Mouse (Mus musculus) testis, adult 2 months (tissue): ENCODE measurements around the gene 1700020N01Rik. TPM values are rescaled to one million over a fixed set of nuclear protein-coding genes. Genes with fewer than 3 reads are reported as not detected.

ENCODE experiments used
- H3K27ac ChIP-seq: fragments of 200-500 bp; 2 replicates; pipeline ENCODE4 v1.5.1; 2012; ENCODE audit warnings: low read depth, low read length; ENCODE audit not compliant: control insufficient read depth, insufficient read depth
- H3K27me3 ChIP-seq: fragments of 200-500 bp; 2 replicates; pipeline ENCODE4 v1.6.1; 2012; ENCODE audit warnings: mild to moderate bottlenecking, low read length, moderate library complexity; ENCODE audit not compliant: control insufficient read depth, insufficient read depth
- H3K36me3 ChIP-seq: fragments of 200-500 bp; 2 replicates; pipeline ENCODE4 v1.6.1; 2012; ENCODE audit warnings: mild to moderate bottlenecking, low read length; ENCODE audit not compliant: control insufficient read depth, insufficient read depth
- H3K4me1 ChIP-seq: fragments of 200-500 bp; 2 replicates; pipeline ENCODE4 v1.6.1; 2012; ENCODE audit warnings: low read length; ENCODE audit not compliant: control insufficient read depth, insufficient read depth
- H3K4me3 ChIP-seq: fragments of 200-500 bp; 2 replicates; pipeline ENCODE4 v1.5.1; 2012; ENCODE audit warnings: low read depth, mild to moderate bottlenecking, low read length, moderate library complexity, mixed read lengths; ENCODE audit not compliant: control insufficient read depth
- CTCF ChIP-seq: fragments of 200-500 bp; IDR thresholded peaks from 2 replicates; pipeline ENCODE4 v1.5.1; 2012; ENCODE audit warnings: low read depth, mild to moderate bottlenecking, inconsistent platforms, low read length, moderate library complexity; ENCODE audit not compliant: control insufficient read depth, insufficient read depth, insufficient replicate concordance
- POLR2A ChIP-seq: fragments of 200-500 bp; IDR thresholded peaks from 2 replicates; pipeline ENCODE4 v1.6.1; 2012; ENCODE audit warnings: low read depth, mild to moderate bottlenecking, inconsistent platforms, low read length, moderate library complexity; ENCODE audit not compliant: control insufficient read depth
- polyA plus RNA-seq: library from polyadenylated mRNA; depleted of rRNA; stranded (reverse); fragments of >200 nt; gene quantifications from 2 replicates; pipeline ENCODE4 v1.2.3, GENCODE M21; 2012

Gene 1700020N01Rik
- polyA plus RNA-seq, 1 experiment = 117 TPM

- no peak overlapping the region for H3K4me3 ChIP-seq
- H3K27me3 ChIP-seq = no peaks in the 10 kb centered on the region
- TF ChIP-seq POLR2A (no peak), CTCF (no peak)
- no peaks in the 10 kb centered on the region for H3K4me1 ChIP-seq
- H3K27ac ChIP-seq = no peak overlapping the region
- no peaks in the 10 kb centered on the region for H3K36me3 ChIP-seq
These were observed 12.1 kb downstream of the 1700020N01Rik start for GRCm38 (mm10) chr10:21605011-21605571.

- no peak for TF ChIP-seq POLR2A
- TF ChIP-seq CTCF = no peak
- Histone ChIP-seq H3K27ac (no peak overlapping the region), H3K27me3 (no peaks in the 10 kb centered on the region), H3K4me3 (no peak overlapping the region), H3K4me1 (no peaks in the 10 kb centered on the region), H3K36me3 (no peaks in the 10 kb centered on the region)
These were observed 12.7 kb downstream of the 1700020N01Rik start for GRCm38 (mm10) chr10:21605601-21606000.

GRCm38 (mm10) chr10:21606931-21607330, 14.0 kb downstream of the 1700020N01Rik start:
- TF ChIP-seq POLR2A = no peak
- no peak for TF ChIP-seq CTCF
- Histone ChIP-seq H3K27ac (no peak overlapping the region), H3K4me3 (no peak overlapping the region), H3K36me3 (no peaks in the 10 kb centered on the region), H3K27me3 (no peaks in the 10 kb centered on the region), H3K4me1 (no peaks in the 10 kb centered on the region)

DNA sequence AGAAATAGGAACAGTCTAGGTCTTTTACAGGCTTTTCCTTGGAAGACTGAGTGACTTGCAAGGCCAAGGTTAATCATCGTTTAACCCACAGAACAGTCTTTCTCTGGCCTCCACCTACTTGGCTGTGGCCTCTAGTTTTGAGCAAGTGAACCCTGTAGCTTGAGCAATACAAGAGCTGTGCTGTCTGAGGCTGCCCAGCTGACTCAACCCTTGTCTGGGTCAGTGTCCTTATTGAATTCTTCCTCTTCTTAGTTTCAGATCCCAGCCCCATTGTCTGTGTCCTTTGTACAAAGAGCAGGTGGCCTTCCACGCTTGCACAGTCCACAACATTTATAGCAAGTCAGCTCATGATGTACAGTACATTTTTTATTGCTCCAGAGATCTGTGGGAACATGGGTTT, 16.6 kb downstream of the 1700020N01Rik start:
- H3K27me3 ChIP-seq = no peaks in the 10 kb centered on the region
- H3K36me3 ChIP-seq = no peaks in the 10 kb centered on the region
- no peak for TF ChIP-seq POLR2A
- no peak for TF ChIP-seq CTCF
- no peak overlapping the region for H3K4me3 ChIP-seq
- H3K4me1 ChIP-seq = no peaks in the 10 kb centered on the region
- no peak overlapping the region for H3K27ac ChIP-seq

GRCm38 (mm10) chr10:21613021-21613860, 20.3 kb downstream of the 1700020N01Rik start:
- H3K27ac ChIP-seq = no peak overlapping the region
- no peaks in the 10 kb centered on the region for H3K4me1 ChIP-seq
- H3K4me3 ChIP-seq = no peak overlapping the region
- no peak for TF ChIP-seq CTCF
- TF ChIP-seq POLR2A = no peak
- H3K36me3 ChIP-seq = no peaks in the 10 kb centered on the region
- H3K27me3 ChIP-seq = no peaks in the 10 kb centered on the region

DNA sequence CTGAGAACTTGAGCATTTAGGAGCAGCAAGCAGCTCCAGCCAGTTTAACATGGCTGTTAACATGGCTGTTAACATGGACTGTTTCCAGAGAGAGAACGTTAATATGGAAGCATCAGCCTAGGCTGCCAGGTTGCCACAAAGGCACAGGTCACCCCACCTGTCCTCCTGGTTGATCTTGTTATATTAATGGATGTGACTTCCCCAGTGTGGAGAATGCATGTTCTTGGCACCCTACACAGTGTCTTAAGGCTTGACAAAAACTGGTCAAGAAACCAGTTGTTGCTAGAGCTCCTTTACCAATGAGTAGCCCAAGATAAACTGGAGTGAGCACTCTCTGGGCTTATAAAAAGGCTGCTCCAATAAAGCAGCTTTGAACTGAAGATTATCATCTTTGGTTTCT, 21.6 kb downstream of the 1700020N01Rik start:
- no peak overlapping the region for H3K4me3 ChIP-seq

DNA sequence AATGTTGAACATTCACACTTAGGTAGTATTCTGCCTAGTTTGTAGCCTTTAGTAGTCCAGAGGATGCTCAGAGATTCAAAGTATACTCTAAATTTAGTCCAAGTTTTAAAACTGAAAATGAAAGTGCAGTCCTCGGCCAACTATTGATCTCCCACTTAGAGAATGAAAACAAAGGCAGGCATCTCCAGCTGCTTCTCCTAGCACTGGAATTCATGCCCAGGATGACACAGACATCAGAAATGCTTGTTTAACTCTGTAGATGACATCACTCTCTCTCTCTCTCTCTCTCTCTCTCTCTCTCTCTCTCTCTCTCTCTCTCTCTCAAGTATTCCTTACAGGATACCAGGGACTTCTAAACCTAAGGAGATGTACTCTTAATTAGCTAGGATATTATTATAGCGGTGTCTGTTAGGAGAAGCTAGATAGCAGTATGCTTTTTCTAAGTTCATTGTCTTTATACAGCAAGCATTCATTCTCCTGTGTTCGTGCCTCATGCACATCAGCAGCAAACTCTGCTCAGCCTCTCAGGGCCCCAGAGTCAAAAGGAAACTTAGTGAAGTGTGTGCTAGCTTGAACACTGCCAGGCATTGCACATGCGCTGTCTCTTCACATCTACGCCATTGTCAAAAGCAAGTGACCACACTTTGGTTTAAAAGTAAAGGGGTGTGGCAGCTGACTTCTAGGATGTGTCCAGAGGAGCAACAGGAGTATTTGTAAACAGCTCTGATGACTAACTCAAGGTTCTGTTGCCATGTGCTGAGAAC, 26.0 kb downstream of the 1700020N01Rik start:
- Histone ChIP-seq H3K27me3 (no peaks in the 10 kb centered on the region), H3K27ac (no peak overlapping the region), H3K4me3 (no peak overlapping the region), H3K4me1 (no peaks in the 10 kb centered on the region), H3K36me3 (no peaks in the 10 kb centered on the region)
- TF ChIP-seq CTCF = no peak
- no peak for TF ChIP-seq POLR2A

More for the DNA sequence above, 21.6 kb downstream of the 1700020N01Rik start:
- no peaks in the 10 kb centered on the region for H3K4me1 ChIP-seq
- no peak for TF ChIP-seq POLR2A
- no peak for TF ChIP-seq CTCF
- no peaks in the 10 kb centered on the region for H3K36me3 ChIP-seq
- no peak overlapping the region for H3K27ac ChIP-seq
- no peaks in the 10 kb centered on the region for H3K27me3 ChIP-seq
